Mouse (Mus musculus) CH12F3 (cell line): Measurements from ENCODE around the gene Hspg2.
"Not testable (repeated sequence)": the region's sequence is repeated elsewhere in the genome, so short reads cannot be mapped to it uniquely, and the experiment has no call there.

Experiments
- in situ Hi-C: fragments of 300-500 bp; cut with MboI; formaldehyde crosslinking; loops from 2 replicates; pipeline ENCODE4 v1.14.3; 2020; ENCODE audit warnings: low sequenced_read_pairs

Gene Hspg2

DNA sequence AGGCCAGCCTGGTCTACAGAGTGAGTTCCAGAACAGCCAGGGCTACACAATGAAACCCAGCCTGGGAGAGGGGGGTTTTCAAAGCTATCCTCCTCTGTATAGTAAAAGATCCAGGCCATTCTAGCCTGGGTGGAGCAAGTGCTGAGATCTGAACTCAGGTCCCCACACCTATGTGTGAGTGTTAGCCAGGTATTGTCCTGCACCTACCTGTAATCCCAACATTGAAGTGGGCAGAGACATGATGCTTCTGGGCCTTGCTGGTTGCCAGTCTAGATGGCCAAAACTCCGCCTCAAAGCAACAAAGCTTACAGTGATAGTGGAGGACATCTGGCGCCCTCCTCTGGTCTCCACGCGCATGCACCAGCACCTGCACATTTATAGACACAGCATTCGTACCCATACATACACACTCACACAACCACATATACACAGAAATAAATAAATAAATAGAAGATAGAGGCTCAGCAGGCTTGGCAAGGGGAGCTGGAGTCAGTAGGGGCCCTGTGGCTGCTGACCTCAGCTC, 77.5 kb downstream of the Hspg2 start:
- in situ Hi-C loops: loop anchor here (10.0 kb wide), 1 partner anchor 101 kb away; no protein-coding TSS in a partner anchor

- in situ Hi-C loops: no loop called here
These were observed 84.9 kb downstream of the Hspg2 start for GRCm38 (mm10) chr4:137553466-137553865.

DNA sequence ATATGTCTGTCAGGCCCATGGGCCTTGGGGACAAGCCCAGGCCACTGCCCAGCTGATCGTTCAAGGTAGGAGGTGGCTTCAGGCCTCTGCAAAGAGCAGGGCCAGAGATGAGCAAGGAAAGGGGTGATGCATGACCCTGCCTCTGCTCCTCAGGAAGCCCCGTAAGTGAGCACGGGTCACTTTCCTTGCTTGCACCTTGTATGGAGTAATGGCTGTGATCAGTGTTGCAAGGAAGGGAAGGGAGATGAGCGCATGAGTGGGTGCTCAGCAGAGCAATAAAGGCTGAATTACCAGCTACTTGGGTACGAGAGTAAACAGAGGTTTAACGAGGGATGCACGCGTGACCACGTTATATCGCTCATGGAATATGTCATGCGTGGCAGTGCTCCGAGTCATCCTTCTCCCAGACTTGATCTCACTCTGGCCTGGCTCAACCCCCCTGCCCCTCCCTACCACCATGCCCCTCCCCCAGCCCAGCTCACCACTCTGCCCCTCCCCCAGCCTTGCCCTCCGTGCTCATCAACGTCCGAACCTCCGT, 88.2 kb downstream of the Hspg2 start:
- in situ Hi-C loops: no loop called here

DNA sequence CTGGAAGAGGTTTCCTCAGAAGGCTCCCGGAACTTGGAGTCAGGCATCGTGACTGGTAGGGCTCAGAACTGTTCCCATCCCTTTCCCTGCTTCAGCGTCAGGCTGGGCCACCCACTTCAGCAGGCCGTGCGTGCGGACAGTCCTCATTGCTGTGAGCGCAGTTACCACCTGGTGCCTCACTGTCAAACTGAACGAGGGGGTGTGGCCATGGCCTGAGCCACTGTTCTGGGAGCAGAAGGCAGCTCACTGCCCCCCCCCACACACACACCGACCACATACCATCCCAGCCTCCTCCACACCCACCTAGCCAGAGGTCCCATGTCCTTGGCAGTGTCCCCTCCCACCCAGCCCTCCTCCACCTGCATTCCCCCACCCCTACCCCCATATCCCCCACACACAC, 101.3 kb downstream of the Hspg2 start:
- in situ Hi-C loops: no loop called here

- in situ Hi-C loops: no loop called here
These were observed 105.9 kb downstream of the Hspg2 start, which contains the start of gene Ldlrad2 for GRCm38 (mm10) chr4:137574469-137574868. Gene Ldlrad2, minus strand, starts transcription at chr4:137574569.

- in situ Hi-C loops: no loop called here
These were observed 108.9 kb downstream of the Hspg2 start for GRCm38 (mm10) chr4:137577486-137577885.

DNA sequence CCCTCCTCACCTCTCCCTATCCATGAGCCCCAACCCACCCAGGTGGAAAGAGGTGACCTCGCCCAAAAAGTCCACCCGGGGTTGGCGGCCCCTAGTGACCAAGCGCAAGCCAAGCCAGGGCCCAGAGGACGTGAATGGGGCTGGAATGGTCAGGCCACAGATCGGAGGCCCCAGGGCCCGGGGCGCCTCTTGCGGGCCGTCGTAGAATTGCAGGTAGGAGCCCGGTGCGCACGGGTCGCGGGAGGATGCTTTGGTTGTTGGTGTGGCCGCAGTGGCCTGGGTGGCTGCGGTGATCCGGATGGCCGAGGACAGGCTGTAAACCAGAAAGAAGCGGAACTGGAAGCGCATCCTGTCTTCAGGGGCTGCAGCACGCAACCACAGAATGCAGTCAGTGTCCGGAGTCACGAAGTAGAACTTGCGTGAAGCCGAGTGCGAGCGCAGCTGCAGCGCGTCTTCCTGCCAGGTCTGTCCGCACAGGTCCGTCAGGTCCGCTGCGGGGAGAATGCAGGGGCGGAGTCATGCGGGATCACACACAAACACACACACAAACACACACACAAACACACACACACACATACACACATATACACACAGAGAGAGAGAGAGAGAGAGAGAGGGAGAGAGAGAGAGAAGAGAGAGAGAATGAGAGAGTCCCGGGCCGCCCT, 109.7 kb downstream of the Hspg2 start:
- in situ Hi-C loops: no loop called here

DNA sequence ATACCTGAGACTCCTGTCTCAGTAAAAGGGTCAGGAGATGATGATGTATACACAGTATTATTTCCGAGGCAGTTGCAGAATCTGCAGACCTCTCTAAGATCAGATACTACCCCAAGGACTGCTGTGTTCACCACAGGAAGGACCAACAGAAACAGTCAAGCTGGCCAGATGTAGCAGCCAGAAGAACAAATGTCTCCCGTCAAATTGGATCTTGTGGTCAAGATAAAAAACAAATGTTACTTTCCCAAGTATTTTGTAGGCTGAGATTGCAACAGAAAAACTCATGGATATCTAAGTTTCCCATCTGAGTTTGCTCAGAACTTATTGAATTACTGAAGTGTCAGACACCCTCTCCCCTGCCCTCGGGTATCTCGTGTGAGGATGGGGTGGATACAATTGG, 111.2 kb downstream of the Hspg2 start:
- in situ Hi-C loops: no loop called here

- in situ Hi-C loops: no loop called here
These were observed 111.7 kb downstream of the Hspg2 start for GRCm38 (mm10) chr4:137580299-137580698.

- in situ Hi-C loops: no loop called here
These were observed 113.2 kb downstream of the Hspg2 start for GRCm38 (mm10) chr4:137581815-137582214.

- in situ Hi-C loops: not testable (repeated sequence)
These were observed 120.5 kb downstream of the Hspg2 start for GRCm38 (mm10) chr4:137589095-137589494.

GRCm38 (mm10) chr4:137589586-137589985, 121.0 kb downstream of the Hspg2 start:
- in situ Hi-C loops: no loop called here

GRCm38 (mm10) chr4:137590961-137591360, 122.4 kb downstream of the Hspg2 start:
- in situ Hi-C loops: no loop called here

GRCm38 (mm10) chr4:137593601-137594495, 125.3 kb downstream of the Hspg2 start, which contains the start of gene Usp48:
Gene Usp48, plus strand, starts transcription at chr4:137593755.
- in situ Hi-C loops: no loop called here

GRCm38 (mm10) chr4:137594496-137595270, 126.1 kb downstream of the Hspg2 start:
- in situ Hi-C loops: no loop called here

DNA sequence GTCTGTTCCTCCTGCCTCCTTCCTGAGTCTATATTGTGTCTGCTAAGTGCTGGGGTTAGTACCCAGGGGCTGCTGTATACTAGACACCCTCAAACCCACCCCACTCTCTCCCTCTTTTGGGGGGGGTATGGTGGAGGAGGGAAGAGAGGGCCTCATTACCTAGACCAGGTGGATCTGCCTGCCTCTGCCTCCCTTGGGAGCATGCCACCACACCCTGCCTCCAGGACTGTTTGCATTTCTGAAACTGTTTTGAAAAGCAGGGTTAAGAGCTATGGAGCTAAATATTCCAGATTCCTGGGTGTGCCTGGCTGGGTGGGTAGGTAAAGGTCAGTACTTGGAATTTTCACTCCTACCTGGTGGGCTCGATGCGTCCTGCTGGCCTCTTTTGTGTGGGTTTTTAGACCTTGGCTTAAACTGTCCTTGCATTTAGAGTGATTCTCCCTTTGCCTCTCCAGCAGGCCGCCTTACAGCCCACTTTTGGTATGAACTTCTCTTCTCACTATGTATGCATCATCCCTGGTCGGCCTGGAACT, 128.6 kb downstream of the Hspg2 start:
- in situ Hi-C loops: no loop called here

DNA sequence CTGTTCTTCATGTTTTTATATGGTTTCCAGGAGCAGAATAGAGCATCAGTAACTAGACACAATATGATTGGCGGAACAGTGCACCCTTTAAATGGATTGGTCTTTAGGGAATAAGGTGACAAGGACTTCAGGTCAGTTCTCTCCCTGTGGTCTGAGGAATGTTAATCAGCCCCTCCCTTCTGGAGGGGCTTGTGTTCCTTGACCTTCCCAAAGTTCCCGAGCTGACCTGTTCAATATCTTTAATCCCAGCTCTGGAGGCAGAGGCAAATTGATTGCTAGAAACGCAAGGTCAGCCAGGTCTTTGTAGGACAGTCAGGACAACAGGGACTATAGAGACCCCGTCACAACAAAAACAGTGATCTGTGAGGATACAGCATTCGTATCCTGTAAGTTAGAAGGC, 130.0 kb downstream of the Hspg2 start:
- in situ Hi-C loops: no loop called here

- in situ Hi-C loops: no loop called here
These were observed 135.0 kb downstream of the Hspg2 start for GRCm38 (mm10) chr4:137603449-137604171.

- in situ Hi-C loops: no loop called here
These were observed 138.5 kb downstream of the Hspg2 start for GRCm38 (mm10) chr4:137607023-137607422.

- in situ Hi-C loops: no loop called here
These were observed 140.7 kb downstream of the Hspg2 start for GRCm38 (mm10) chr4:137609281-137609680.
